Mouse (Mus musculus) lung, embryonic 14.5 days (tissue): ENCODE results near the gene Gm21761. TPM values are rescaled to one million over a fixed set of nuclear protein-coding genes. Genes with fewer than 3 reads are reported as not detected.
"Not testable (repeated sequence)": the region's sequence is repeated elsewhere in the genome, so short reads cannot be mapped to it uniquely, and the experiment has no call there.

ENCODE experiments used
- ATAC-seq: fragments of 200-750 bp; cut with Nextera tagmentation; 2 replicates; pipeline ENCODE4 v1.8.0; 2017; ENCODE audit warnings: mild to moderate bottlenecking, moderate TSS enrichment, moderate library complexity; ENCODE audit not compliant: insufficient read depth
- DNase-seq: peaks from one replicate; pipeline ENCODE4 v3.0.0-alpha.2; 2015
- H3K27ac ChIP-seq: fragments of 300-500 bp; sonication (generic); 2 replicates; pipeline ENCODE4 v1.5.1; 2014; ENCODE audit warnings: low read depth, mild to moderate bottlenecking, moderate library complexity
- H3K27me3 ChIP-seq: fragments of 300-500 bp; sonication (generic); 2 replicates; pipeline ENCODE4 v1.6.1; 2014; ENCODE audit warnings: low read length, control low read depth; ENCODE audit not compliant: insufficient read depth
- H3K36me3 ChIP-seq: fragments of 300-500 bp; sonication (generic); 2 replicates; pipeline ENCODE4 v1.6.1; 2014; ENCODE audit warnings: control low read depth; ENCODE audit not compliant: insufficient read depth
- H3K4me1 ChIP-seq: fragments of 300-500 bp; sonication (generic); 2 replicates; pipeline ENCODE4 v1.6.1; 2014; ENCODE audit warnings: antibody characterized with exemption, control low read depth; ENCODE audit not compliant: insufficient read depth
- H3K4me2 ChIP-seq: fragments of 300-500 bp; sonication (generic); 2 replicates; pipeline ENCODE4 v1.6.1; 2014; ENCODE audit warnings: mild to moderate bottlenecking
- H3K4me3 ChIP-seq: fragments of 300-500 bp; sonication (generic); 2 replicates; pipeline ENCODE4 v1.5.1; 2014; ENCODE audit warnings: low read depth, low read length
- H3K9ac ChIP-seq: fragments of 300-500 bp; sonication (generic); 2 replicates; pipeline ENCODE4 v1.6.1; 2014
- H3K9me3 ChIP-seq: fragments of 300-500 bp; sonication (generic); 2 replicates; pipeline ENCODE4 v1.6.1; 2016; ENCODE audit warnings: low read depth, low read length, control low read depth
- WGBS: fragments of 180-500 bp; shearing (Covaris S2); extraction: QIAGEN DNeasy Blood & Tissue Kit; methylation state at CpG from one replicate; pipeline ENCODE4 v1.1.7; 2014; 5-methylcytosine and 5-hydroxymethylcytosine counted together
- polyA plus RNA-seq: library from polyadenylated mRNA; unstranded; fragments of >200 nt; fragmentation: Nextera tagmentation; extraction: Ambion mirVana; gene quantifications from 2 replicates; pipeline ENCODE4 v1.2.1, GENCODE M21; 2014

Gene Gm21761
- not detected in 2 replicates for polyA plus RNA-seq

DNA sequence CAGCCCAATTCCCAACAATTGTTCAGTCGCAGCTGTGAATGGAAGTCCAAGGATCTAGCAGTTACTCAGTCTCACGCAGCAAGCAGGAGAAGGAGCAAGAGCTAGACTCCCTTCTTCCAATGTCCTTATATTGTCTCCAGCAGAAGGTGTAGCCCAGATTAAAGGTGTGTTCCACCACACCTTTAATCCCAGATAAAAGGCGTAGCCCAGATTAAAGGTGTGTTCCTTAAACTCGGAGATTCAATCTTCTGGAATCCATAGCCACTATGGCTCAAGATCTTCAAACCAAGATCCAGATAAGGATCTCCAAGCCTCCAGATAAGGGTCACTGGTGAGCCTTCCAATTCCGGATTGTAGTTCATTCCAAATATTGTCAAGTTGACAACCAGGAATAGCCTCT lies at the start of gene Gm21761:
Gene Gm21761 (minus strand): TSS at position 101 of the 400 bp plus-strand sequence.
- not testable (repeated sequence) for H3K4me1 ChIP-seq, DNase-seq, H3K27ac ChIP-seq, H3K36me3 ChIP-seq, H3K9me3 ChIP-seq, ATAC-seq, H3K4me2 ChIP-seq, H3K27me3 ChIP-seq, H3K9ac ChIP-seq, H3K4me3 ChIP-seq
- no CpG with 5 or more reads among the region's 5 CpGs for WGBS

DNA sequence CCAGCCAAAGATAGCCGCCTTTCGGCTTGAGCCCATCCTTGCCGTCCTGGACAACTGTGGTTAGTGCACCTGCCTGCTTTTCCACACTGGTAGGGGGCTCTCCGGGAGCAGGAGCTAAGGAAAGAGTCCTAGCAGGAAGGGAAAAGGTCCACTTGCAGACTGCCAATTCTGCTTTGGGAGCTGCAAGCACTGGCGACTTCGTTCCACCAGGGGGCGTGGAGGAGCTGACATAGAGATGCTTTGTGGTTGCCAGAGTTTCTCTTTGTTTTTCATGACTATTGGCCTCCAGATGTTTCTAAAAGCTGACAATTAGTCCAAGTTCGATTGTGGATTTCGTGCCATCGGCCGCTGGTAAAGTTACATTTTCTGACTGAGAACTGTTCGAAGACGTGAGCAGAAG lies 40.1 kb upstream of the Gm21761 start:
- DNase-seq, H3K4me2 ChIP-seq, H3K9ac ChIP-seq, H3K9me3 ChIP-seq, ATAC-seq, H3K36me3 ChIP-seq, H3K27ac ChIP-seq, H3K4me1 ChIP-seq, H3K4me3 ChIP-seq, H3K27me3 ChIP-seq: not testable (repeated sequence)
- no CpG with 5 or more reads among the region's 13 CpGs for WGBS

GRCm38 (mm10) chr13:119968193-119968592 lies 39.1 kb upstream of the Gm21761 start:
- H3K4me2 ChIP-seq, H3K4me1 ChIP-seq: not testable (repeated sequence)

DNA sequence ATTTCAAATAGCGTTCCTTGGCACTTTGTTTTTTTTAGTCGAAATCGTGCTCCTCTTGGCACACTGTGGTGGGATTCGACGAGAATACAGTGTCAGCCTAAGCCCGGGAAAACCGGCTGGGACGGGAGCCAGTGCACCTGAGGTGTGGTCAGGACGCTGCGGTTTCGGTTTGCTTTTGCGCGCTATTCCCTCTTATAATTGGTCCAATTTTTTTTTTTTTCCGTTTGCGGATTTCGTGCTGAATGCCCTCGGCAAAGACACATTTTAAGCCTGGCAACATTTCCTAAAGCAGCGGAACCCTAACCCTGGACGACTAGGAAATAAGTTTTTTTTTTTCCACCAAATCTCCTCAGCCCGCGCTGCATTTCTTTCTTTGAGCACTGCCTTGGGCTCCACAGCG lies 36.9 kb upstream of the Gm21761 start:
- not testable (repeated sequence) for H3K9ac ChIP-seq, H3K9me3 ChIP-seq, H3K36me3 ChIP-seq, H3K4me3 ChIP-seq, H3K4me1 ChIP-seq, H3K27ac ChIP-seq, H3K27me3 ChIP-seq
- DNase-seq (peak; percentile 5), ATAC-seq (peak; percentile 55; the same call in 1 of the 2 replicates)
- under 1% methylated on average over 20 of the region's 22 CpGs for WGBS
- H3K4me2 ChIP-seq = 0 out of 2 replicates have a peak overlapping the region, but pooled peaks have one; percentile 35

More at GRCm38 (mm10) chr13:119968193-119968592, 39.1 kb upstream of the Gm21761 start:
- H3K4me3 ChIP-seq, H3K27me3 ChIP-seq, DNase-seq, H3K36me3 ChIP-seq, ATAC-seq, H3K9ac ChIP-seq, H3K27ac ChIP-seq, H3K9me3 ChIP-seq: not testable (repeated sequence)
- no CpG with 5 or more reads among the region's 14 CpGs for WGBS

DNA sequence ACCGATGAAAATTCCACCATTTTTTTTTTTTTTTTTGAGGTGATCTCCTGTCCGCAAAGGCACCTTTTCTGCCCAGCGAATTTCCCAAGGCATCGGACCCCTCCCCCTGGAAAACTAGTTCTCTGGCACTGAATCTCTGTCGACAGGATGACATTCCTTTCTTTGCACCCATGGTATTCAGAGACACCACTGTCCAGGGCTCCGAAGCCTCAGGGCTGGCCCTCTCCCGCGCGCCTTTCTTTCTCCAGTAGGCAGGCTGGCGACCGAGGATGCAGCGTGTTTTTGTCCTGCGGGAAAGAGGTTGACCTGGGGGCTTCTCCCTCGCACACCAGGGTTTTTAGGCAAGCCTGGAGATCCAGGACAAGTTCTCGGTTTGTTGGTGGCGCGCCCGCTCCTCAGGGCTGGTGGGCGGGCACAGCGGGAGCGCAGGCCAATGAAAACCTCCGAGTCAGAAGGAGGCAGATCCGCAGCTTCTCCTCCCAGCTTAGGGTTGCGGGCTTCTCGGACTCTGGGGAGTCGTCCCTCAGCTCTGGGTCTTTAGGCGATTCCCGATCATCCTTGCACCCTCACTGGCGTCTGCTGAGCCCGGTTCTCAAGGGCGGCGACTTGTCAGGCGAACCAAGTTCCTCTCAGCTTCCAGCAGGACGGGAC lies 36.4 kb upstream of the Gm21761 start:
- peak; percentile 87 for ATAC-seq
- not testable (repeated sequence) for H3K27ac ChIP-seq, H3K27me3 ChIP-seq, H3K4me3 ChIP-seq, H3K9me3 ChIP-seq, H3K9ac ChIP-seq, H3K4me1 ChIP-seq, DNase-seq, H3K36me3 ChIP-seq
- H3K4me2 ChIP-seq = peak overlapping the region; percentile 35; the same call in 1 of the 2 replicates
- under 1% methylated on average over 13 of the region's 34 CpGs for WGBS

- H3K9me3 ChIP-seq, H3K4me2 ChIP-seq, H3K9ac ChIP-seq, H3K4me1 ChIP-seq, H3K36me3 ChIP-seq, H3K4me3 ChIP-seq, H3K27ac ChIP-seq, H3K27me3 ChIP-seq, DNase-seq, ATAC-seq: not testable (repeated sequence)
- no CpG with 5 or more reads among the region's 5 CpGs for WGBS
These were observed 33.8 kb upstream of the Gm21761 start for GRCm38 (mm10) chr13:119962856-119963255.

DNA sequence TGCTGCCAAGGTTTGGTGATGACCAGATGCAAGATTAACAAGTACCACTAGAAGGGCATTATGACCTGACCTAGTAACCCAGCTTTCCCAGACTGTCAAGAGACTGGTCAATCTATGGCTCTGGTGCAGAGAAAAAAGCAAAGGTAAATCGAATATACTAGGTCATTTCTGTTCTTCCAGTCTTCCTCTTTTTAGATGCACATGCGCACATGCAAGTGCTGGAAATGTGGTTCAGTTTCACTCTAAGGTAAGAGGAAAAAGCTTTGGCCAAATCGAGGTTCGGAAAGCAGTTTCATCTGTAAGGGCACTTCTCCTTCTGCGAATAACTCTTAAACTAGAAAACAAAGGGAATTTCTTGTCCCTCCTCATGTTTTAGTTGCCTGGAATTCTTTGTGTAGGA lies 26.5 kb upstream of the Gm21761 start:
- ATAC-seq, H3K27me3 ChIP-seq: not testable (repeated sequence)

DNA sequence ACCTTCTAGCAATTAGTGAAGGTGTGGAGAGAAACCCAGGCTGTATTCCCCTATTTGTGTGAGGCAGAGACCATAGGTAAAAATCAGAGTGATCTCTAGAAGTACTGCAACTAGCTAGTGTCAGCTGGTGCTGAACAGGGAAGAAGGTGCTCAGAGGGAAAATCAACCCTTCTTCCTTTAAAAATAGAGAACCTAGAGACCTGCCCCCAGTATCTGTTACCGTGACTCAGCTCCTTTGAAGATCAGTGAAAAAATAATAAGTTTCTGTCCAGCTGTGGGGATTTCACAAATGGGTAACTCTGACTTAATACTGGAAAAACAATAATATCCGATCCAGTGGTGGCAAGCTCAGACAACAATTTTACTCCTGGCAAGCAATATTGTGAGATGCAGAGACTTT lies 26.0 kb upstream of the Gm21761 start:
- not testable (repeated sequence) for H3K9me3 ChIP-seq, H3K4me3 ChIP-seq, H3K9ac ChIP-seq, H3K27me3 ChIP-seq, ATAC-seq, H3K27ac ChIP-seq, H3K4me1 ChIP-seq, H3K4me2 ChIP-seq, H3K36me3 ChIP-seq, DNase-seq
- 76% methylated on average over 2 of the region's 2 CpGs for WGBS

More for the DNA sequence above, 26.5 kb upstream of the Gm21761 start:
- not testable (repeated sequence) for H3K9ac ChIP-seq, H3K27ac ChIP-seq, H3K4me1 ChIP-seq, H3K4me2 ChIP-seq, H3K9me3 ChIP-seq, H3K4me3 ChIP-seq, H3K36me3 ChIP-seq, DNase-seq
- no CpG with 5 or more reads among the region's 5 CpGs for WGBS

DNA sequence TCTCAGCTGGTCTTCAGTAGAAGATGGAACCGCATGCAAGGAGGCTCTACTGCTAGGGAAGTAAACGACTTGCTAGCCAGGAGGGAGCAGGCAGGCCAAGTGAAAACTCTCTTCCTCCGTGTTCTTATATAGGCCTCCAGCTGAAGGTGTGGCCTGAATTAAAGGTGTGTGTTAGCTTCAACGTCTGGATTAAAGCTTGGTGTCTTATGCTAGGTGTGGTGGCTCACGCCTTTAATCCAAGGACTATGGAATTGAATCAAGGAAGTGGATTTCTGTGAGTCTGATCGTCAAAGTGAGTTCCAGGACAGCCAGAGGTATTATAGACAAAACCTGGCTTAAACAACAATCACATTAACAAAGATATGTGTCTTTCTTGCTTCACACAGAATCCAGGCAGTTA lies 21.6 kb upstream of the Gm21761 start, which contains the start of gene B020031M17Rik:
Gene B020031M17Rik (minus strand): TSS at position 101 of the 400 bp plus-strand sequence.
- not testable (repeated sequence) for H3K4me1 ChIP-seq, H3K4me3 ChIP-seq
- WGBS = 75% methylated on average over 3 of the region's 6 CpGs

DNA sequence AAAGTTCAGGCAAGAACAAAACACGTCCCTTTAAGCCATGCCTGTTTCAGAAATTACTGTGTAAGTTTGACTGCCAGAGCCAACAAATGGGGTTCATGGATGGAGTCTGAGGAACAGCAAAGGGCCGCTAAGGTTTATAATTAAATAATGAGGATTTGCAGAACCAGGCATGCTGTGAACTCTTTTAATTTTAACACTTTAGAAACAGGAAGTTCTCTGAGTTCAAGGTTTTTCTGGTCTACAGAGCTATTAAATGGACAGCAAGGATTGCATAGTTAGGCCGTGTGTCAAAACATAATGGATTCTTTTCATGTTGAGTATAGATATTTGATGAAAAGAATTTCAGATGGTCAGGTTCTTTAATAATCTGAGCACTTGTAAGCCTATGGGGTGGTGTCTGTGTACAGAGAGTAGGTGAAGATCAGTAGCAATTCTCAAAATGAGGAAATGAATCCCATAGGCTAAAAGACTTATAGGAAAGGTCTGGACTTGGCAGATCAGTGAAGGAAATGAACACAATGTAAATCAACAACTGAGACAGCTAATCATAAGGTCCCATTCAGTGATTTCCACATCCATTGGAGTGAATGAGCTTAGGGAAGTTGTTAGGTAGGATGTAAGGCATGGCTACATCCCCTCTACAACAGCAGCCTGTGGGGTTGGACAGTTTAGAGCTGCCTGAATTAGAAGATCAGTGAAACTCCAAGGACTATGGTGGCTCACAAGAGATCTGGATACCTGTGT lies 4.3 kb downstream of the Gm21761 start:
- H3K9ac ChIP-seq, H3K4me2 ChIP-seq, ATAC-seq, DNase-seq, H3K27ac ChIP-seq, H3K4me3 ChIP-seq, H3K36me3 ChIP-seq, H3K4me1 ChIP-seq, H3K27me3 ChIP-seq, H3K9me3 ChIP-seq: not testable (repeated sequence)
- WGBS = 82% methylated on average over 2 of the region's 3 CpGs

More for the DNA sequence above, 21.6 kb upstream of the Gm21761 start, which contains the start of gene B020031M17Rik:
- not testable (repeated sequence) for ATAC-seq, H3K9ac ChIP-seq, H3K9me3 ChIP-seq, H3K4me2 ChIP-seq, H3K27me3 ChIP-seq, H3K36me3 ChIP-seq, H3K27ac ChIP-seq, DNase-seq
